10 mouse cellular contexts compared by ENCODE assay signal in genomic region chr4:132512080-132512479, GRCm38 (mm10). TPM values are rescaled to one million over a fixed set of nuclear protein-coding genes. Genes with fewer than 3 reads are reported as not detected.
"Had no signal": no experiment of that assay in that cellular context is flagged by ENCODE, and none has a peak within 500 bp of the region (broad histone marks: within the 10 kb centered on the region; RNA-seq: fewer than 3 reads in every experiment).

No protein-coding gene starts in this region.

- H3K4me3 ChIP-seq: limb, embryonic 12.5 days; lung, embryonic 15.5 days; midbrain, embryonic 12.5 days had no signal

- H3K27me3 ChIP-seq: limb, embryonic 12.5 days; lung, embryonic 15.5 days had no signal

- H3K27ac ChIP-seq: limb, embryonic 12.5 days; lung, embryonic 15.5 days; midbrain, embryonic 12.5 days; stomach, postnatal 0 days had no signal

- ATAC-seq: intestine, embryonic 16.5 days had no signal

- H3K36me3 ChIP-seq: limb, embryonic 12.5 days; lung, embryonic 15.5 days; midbrain, embryonic 12.5 days had no signal

- H3K9ac ChIP-seq: limb, embryonic 12.5 days; lung, embryonic 15.5 days; midbrain, embryonic 12.5 days had no signal

- H3K9me3 ChIP-seq: limb, embryonic 12.5 days; lung, embryonic 15.5 days; midbrain, embryonic 12.5 days had no signal

- DNase-seq: kidney, adult 8-10 months; kidney, postnatal 25 days; lung, postnatal 14 days; right cerebral cortex, postnatal 14 days had no signal

- H3K4me2 ChIP-seq: limb, embryonic 12.5 days; lung, embryonic 15.5 days; midbrain, embryonic 12.5 days had no signal

RNA-seq across cellular contexts. Expression of gene Ptafr, which starts 51.8 kb away (rescaled TPM):
- total RNA-seq: megakaryocyte-erythroid progenitor cell, adult 5-6 weeks had no signal
